Mouse (Mus musculus): ENCODE measurements at regions not wholly inside any gene's neighbourhood (a gene's known extent, or its start where the extent isn't known, plus 50 kb on each side); places are given as distances from the start of the nearest gene placed in this dataset.

GRCm38 (mm10) chr12:37632368-37632767, 185.2 kb upstream of the Dgkb start:
- H3K27me3 ChIP-seq, result no peaks in the 10 kb centered on the region
- no peak overlapping the region for H3K9ac ChIP-seq (replicated peaks)
- no peak overlapping the region for H3K4me3 ChIP-seq
- no peak overlapping the region for H3K4me2 ChIP-seq (replicated peaks)
- H3K4me1 ChIP-seq, result no peaks in the 10 kb centered on the region
- no peaks in the 10 kb centered on the region for H3K9me3 ChIP-seq
- ATAC-seq (ENCODE audit: low FRiP score, low read depth), result no peak
- H3K36me3 ChIP-seq, result no peaks in the 10 kb centered on the region
- H3K27ac ChIP-seq (replicated peaks), result no peak overlapping the region

GRCm38 (mm10) chr12:37633286-37633685, 184.2 kb upstream of the Dgkb start:
- Histone ChIP-seq H3K36me3 (no peaks in the 10 kb centered on the region), H3K4me1 (no peaks in the 10 kb centered on the region), H3K27me3 (no peaks in the 10 kb centered on the region), H3K27ac (replicated peaks) (no peak overlapping the region), H3K9me3 (no peaks in the 10 kb centered on the region), H3K4me2 (replicated peaks) (no peak overlapping the region), H3K4me3 (no peak overlapping the region), H3K9ac (replicated peaks) (no peak overlapping the region)
- WGBS, result 84% methylated on average over 4 of the region's 4 CpGs
- no peak for ATAC-seq (ENCODE audit: low FRiP score, low read depth)

GRCm38 (mm10) chr12:37646186-37646585, 171.3 kb upstream of the Dgkb start:
- no peak overlapping the region for H3K4me2 ChIP-seq (replicated peaks)
- H3K27ac ChIP-seq (replicated peaks), result no peak overlapping the region
- 78% methylated on average over 3 of the region's 3 CpGs for WGBS
- H3K4me1 ChIP-seq, result no peaks in the 10 kb centered on the region
- ATAC-seq (ENCODE audit: low FRiP score, low read depth), result no peak
- no peaks in the 10 kb centered on the region for H3K27me3 ChIP-seq
- H3K36me3 ChIP-seq, result no peaks in the 10 kb centered on the region
- no peak overlapping the region for H3K4me3 ChIP-seq
- H3K9me3 ChIP-seq, result no peaks in the 10 kb centered on the region
- no peak overlapping the region for H3K9ac ChIP-seq (replicated peaks)

GRCm38 (mm10) chr12:37653287-37653686, 164.2 kb upstream of the Dgkb start:
- Histone ChIP-seq H3K4me1 (no peaks in the 10 kb centered on the region), H3K27me3 (no peaks in the 10 kb centered on the region), H3K36me3 (no peaks in the 10 kb centered on the region), H3K9ac (replicated peaks) (no peak overlapping the region), H3K4me3 (no peak overlapping the region), H3K4me2 (replicated peaks) (no peak overlapping the region), H3K9me3 (no peaks in the 10 kb centered on the region), H3K27ac (replicated peaks) (no peak overlapping the region)
- no peak for ATAC-seq (ENCODE audit: low FRiP score, low read depth)
- WGBS, result 70% methylated on average over 4 of the region's 4 CpGs

GRCm38 (mm10) chr12:37654256-37654655, 163.3 kb upstream of the Dgkb start:
- no peaks in the 10 kb centered on the region for H3K36me3 ChIP-seq
- no peaks in the 10 kb centered on the region for H3K9me3 ChIP-seq
- no peak overlapping the region for H3K4me2 ChIP-seq (replicated peaks)
- no peak overlapping the region for H3K9ac ChIP-seq (replicated peaks)
- H3K4me1 ChIP-seq, result no peaks in the 10 kb centered on the region
- no peak overlapping the region for H3K27ac ChIP-seq (replicated peaks)
- no peak for ATAC-seq (ENCODE audit: low FRiP score, low read depth)
- H3K4me3 ChIP-seq, result no peak overlapping the region
- H3K27me3 ChIP-seq, result no peaks in the 10 kb centered on the region

- H3K4me2 ChIP-seq (replicated peaks), result no peak overlapping the region
- H3K4me1 ChIP-seq, result no peaks in the 10 kb centered on the region
- WGBS, result 76% methylated on average over 1 of the region's 1 CpGs
- no peaks in the 10 kb centered on the region for H3K36me3 ChIP-seq
- H3K27ac ChIP-seq (replicated peaks), result no peak overlapping the region
- ATAC-seq (ENCODE audit: low FRiP score, low read depth), result no peak
- no peaks in the 10 kb centered on the region for H3K27me3 ChIP-seq
- H3K4me3 ChIP-seq, result no peak overlapping the region
- H3K9me3 ChIP-seq, result no peaks in the 10 kb centered on the region
- no peak overlapping the region for H3K9ac ChIP-seq (replicated peaks)
These were observed 157.5 kb upstream of the Dgkb start for GRCm38 (mm10) chr12:37660016-37660415.

- no peak overlapping the region for H3K4me3 ChIP-seq
- ATAC-seq (ENCODE audit: low FRiP score, low read depth), result peak; percentile 73
- H3K9me3 ChIP-seq, result no peaks in the 10 kb centered on the region
- H3K4me2 ChIP-seq (replicated peaks), result no peak overlapping the region
- no peaks in the 10 kb centered on the region for H3K27me3 ChIP-seq
- H3K36me3 ChIP-seq, result no peaks in the 10 kb centered on the region
- no peak overlapping the region for H3K27ac ChIP-seq (replicated peaks)
- H3K9ac ChIP-seq (replicated peaks), result no peak overlapping the region
- no peaks in the 10 kb centered on the region for H3K4me1 ChIP-seq
These were observed 134.9 kb upstream of the Dgkb start for GRCm38 (mm10) chr12:37682455-37683110.

GRCm38 (mm10) chr12:37692584-37692983, 124.9 kb upstream of the Dgkb start:
- Histone ChIP-seq H3K4me3 (no peak overlapping the region), H3K27me3 (no peaks in the 10 kb centered on the region), H3K9ac (replicated peaks) (no peak overlapping the region), H3K27ac (replicated peaks) (no peak overlapping the region), H3K36me3 (no peaks in the 10 kb centered on the region), H3K9me3 (no peaks in the 10 kb centered on the region), H3K4me2 (replicated peaks) (no peak overlapping the region), H3K4me1 (no peaks in the 10 kb centered on the region)
- WGBS, result 78% methylated on average over 2 of the region's 2 CpGs
- ATAC-seq (ENCODE audit: low FRiP score, low read depth), result no peak

Measured in midbrain, embryonic 12.5 days (tissue).